Mouse (Mus musculus): ENCODE measurements around the gene Rasgef1b. TPM values are rescaled to one million over a fixed set of nuclear protein-coding genes. Genes with fewer than 3 reads are reported as not detected.

Gene Rasgef1b
- polyA plus RNA-seq, 1 experiment: 4.5 TPM

- TF ChIP-seq POLR2A (IDR thresholded peaks at IDR 0.05; ENCODE audit: control insufficient read depth, extremely low read depth, insufficient read depth, low read length, poor library complexity) (no peak), CTCF (IDR thresholded peaks at IDR 0.05; ENCODE audit: borderline replicate concordance, control insufficient read depth, extremely low read depth, insufficient read depth, low read length, poor library complexity) (no peak)
- Histone ChIP-seq H3K27ac (ENCODE audit: control insufficient read depth, insufficient read depth, low read length) (no peak overlapping the region), H3K4me1 (replicated peaks; ENCODE audit: control insufficient read depth, insufficient read depth, low read length) (no peaks in the 10 kb centered on the region), H3K4me3 (ENCODE audit: control insufficient read depth, insufficient read depth, low read length) (no peak overlapping the region), H3K27me3 (ENCODE audit: control insufficient read depth, insufficient read depth, low read length) (no peaks in the 10 kb centered on the region), H3K36me3 (ENCODE audit: control insufficient read depth, insufficient read depth, low read length) (no peaks in the 10 kb centered on the region)
- no peak for DNase-seq
- WGBS: 92% methylated on average over 9 of the region's 9 CpGs
These were observed 251.4 kb downstream of the Rasgef1b start for GRCm38 (mm10) chr5:99477420-99477815.

- no peaks in the 10 kb centered on the region for H3K4me1 ChIP-seq (replicated peaks; ENCODE audit: control insufficient read depth, insufficient read depth, low read length)
- TF ChIP-seq CTCF (IDR thresholded peaks at IDR 0.05; ENCODE audit: borderline replicate concordance, control insufficient read depth, extremely low read depth, insufficient read depth, low read length, poor library complexity): no peak
- no peak for TF ChIP-seq POLR2A (IDR thresholded peaks at IDR 0.05; ENCODE audit: control insufficient read depth, extremely low read depth, insufficient read depth, low read length, poor library complexity)
- 83% methylated on average over 6 of the region's 6 CpGs for WGBS
- H3K4me3 ChIP-seq (ENCODE audit: control insufficient read depth, insufficient read depth, low read length): no peak overlapping the region
- DNase-seq: no peak
- no peaks in the 10 kb centered on the region for H3K36me3 ChIP-seq (ENCODE audit: control insufficient read depth, insufficient read depth, low read length)
- no peak overlapping the region for H3K27ac ChIP-seq (ENCODE audit: control insufficient read depth, insufficient read depth, low read length)
- no peaks in the 10 kb centered on the region for H3K27me3 ChIP-seq (ENCODE audit: control insufficient read depth, insufficient read depth, low read length)
These were observed 252.0 kb downstream of the Rasgef1b start for GRCm38 (mm10) chr5:99476640-99477419.

- Histone ChIP-seq H3K27ac (ENCODE audit: control insufficient read depth, insufficient read depth, low read length) (no peak overlapping the region), H3K4me3 (ENCODE audit: control insufficient read depth, insufficient read depth, low read length) (no peak overlapping the region), H3K36me3 (ENCODE audit: control insufficient read depth, insufficient read depth, low read length) (no peaks in the 10 kb centered on the region), H3K4me1 (replicated peaks; ENCODE audit: control insufficient read depth, insufficient read depth, low read length) (no peaks in the 10 kb centered on the region), H3K27me3 (ENCODE audit: control insufficient read depth, insufficient read depth, low read length) (no peaks in the 10 kb centered on the region)
- 75% methylated on average over 5 of the region's 5 CpGs for WGBS
- no peak for TF ChIP-seq CTCF (IDR thresholded peaks at IDR 0.05; ENCODE audit: borderline replicate concordance, control insufficient read depth, extremely low read depth, insufficient read depth, low read length, poor library complexity)
- no peak for TF ChIP-seq POLR2A (IDR thresholded peaks at IDR 0.05; ENCODE audit: control insufficient read depth, extremely low read depth, insufficient read depth, low read length, poor library complexity)
- no peak for DNase-seq
These were observed 256.1 kb downstream of the Rasgef1b start for GRCm38 (mm10) chr5:99472607-99473335.

DNA sequence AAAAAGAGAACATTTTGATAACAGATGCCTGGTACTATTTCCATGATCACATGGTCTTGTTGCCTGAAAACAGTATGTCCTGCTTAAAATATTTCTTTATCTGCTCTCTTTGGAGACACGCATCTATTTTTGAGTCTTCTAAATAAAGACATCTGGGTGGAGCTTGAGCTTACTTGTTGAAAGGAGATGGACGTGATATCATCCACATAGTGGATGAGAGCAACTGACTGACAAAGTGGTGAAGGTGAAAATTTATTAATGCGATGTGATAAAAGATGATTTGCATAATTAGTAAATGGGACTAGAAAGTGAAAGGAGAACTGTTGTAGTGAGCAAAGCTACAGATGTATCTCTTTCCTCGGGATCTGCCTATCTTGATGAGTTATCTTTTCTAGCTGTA, 257.1 kb downstream of the Rasgef1b start:
- H3K27me3 ChIP-seq (ENCODE audit: control insufficient read depth, insufficient read depth, low read length): no peaks in the 10 kb centered on the region
- no peak overlapping the region for H3K27ac ChIP-seq (ENCODE audit: control insufficient read depth, insufficient read depth, low read length)
- no peak for DNase-seq
- no peaks in the 10 kb centered on the region for H3K36me3 ChIP-seq (ENCODE audit: control insufficient read depth, insufficient read depth, low read length)
- TF ChIP-seq CTCF (IDR thresholded peaks at IDR 0.05; ENCODE audit: borderline replicate concordance, control insufficient read depth, extremely low read depth, insufficient read depth, low read length, poor library complexity) (no peak), POLR2A (IDR thresholded peaks at IDR 0.05; ENCODE audit: control insufficient read depth, extremely low read depth, insufficient read depth, low read length, poor library complexity) (no peak)
- no peak overlapping the region for H3K4me3 ChIP-seq (ENCODE audit: control insufficient read depth, insufficient read depth, low read length)
- 82% methylated on average over 4 of the region's 4 CpGs for WGBS
- no peaks in the 10 kb centered on the region for H3K4me1 ChIP-seq (replicated peaks; ENCODE audit: control insufficient read depth, insufficient read depth, low read length)

- Histone ChIP-seq H3K4me1 (replicated peaks; ENCODE audit: control insufficient read depth, insufficient read depth, low read length) (no peaks in the 10 kb centered on the region), H3K4me3 (ENCODE audit: control insufficient read depth, insufficient read depth, low read length) (no peak overlapping the region), H3K27me3 (ENCODE audit: control insufficient read depth, insufficient read depth, low read length) (no peaks in the 10 kb centered on the region), H3K27ac (ENCODE audit: control insufficient read depth, insufficient read depth, low read length) (no peak overlapping the region), H3K36me3 (ENCODE audit: control insufficient read depth, insufficient read depth, low read length) (no peaks in the 10 kb centered on the region)
- TF ChIP-seq POLR2A (IDR thresholded peaks at IDR 0.05; ENCODE audit: control insufficient read depth, extremely low read depth, insufficient read depth, low read length, poor library complexity) (no peak), CTCF (IDR thresholded peaks at IDR 0.05; ENCODE audit: borderline replicate concordance, control insufficient read depth, extremely low read depth, insufficient read depth, low read length, poor library complexity) (no peak)
- no peak for DNase-seq
These were observed 258.3 kb downstream of the Rasgef1b start for GRCm38 (mm10) chr5:99470613-99471012.

- TF ChIP-seq CTCF (IDR thresholded peaks at IDR 0.05; ENCODE audit: borderline replicate concordance, control insufficient read depth, extremely low read depth, insufficient read depth, low read length, poor library complexity): no peak
- no peak for TF ChIP-seq POLR2A (IDR thresholded peaks at IDR 0.05; ENCODE audit: control insufficient read depth, extremely low read depth, insufficient read depth, low read length, poor library complexity)
- H3K27me3 ChIP-seq (ENCODE audit: control insufficient read depth, insufficient read depth, low read length): no peaks in the 10 kb centered on the region
- H3K27ac ChIP-seq (ENCODE audit: control insufficient read depth, insufficient read depth, low read length): no peak overlapping the region
- no peaks in the 10 kb centered on the region for H3K36me3 ChIP-seq (ENCODE audit: control insufficient read depth, insufficient read depth, low read length)
- H3K4me3 ChIP-seq (ENCODE audit: control insufficient read depth, insufficient read depth, low read length): no peak overlapping the region
- no peaks in the 10 kb centered on the region for H3K4me1 ChIP-seq (replicated peaks; ENCODE audit: control insufficient read depth, insufficient read depth, low read length)
- no peak for DNase-seq
- 94% methylated on average over 6 of the region's 6 CpGs for WGBS
These were observed 269.9 kb downstream of the Rasgef1b start for GRCm38 (mm10) chr5:99459007-99459406.
